Mouse (Mus musculus): ENCODE data around the gene Mbtps1. TPM values are rescaled to one million over a fixed set of nuclear protein-coding genes. Genes with fewer than 3 reads are reported as not detected.

Mbtps1 gene
- polyA plus RNA-seq, 1 experiment from 2014 or later: 147 TPM

DNA sequence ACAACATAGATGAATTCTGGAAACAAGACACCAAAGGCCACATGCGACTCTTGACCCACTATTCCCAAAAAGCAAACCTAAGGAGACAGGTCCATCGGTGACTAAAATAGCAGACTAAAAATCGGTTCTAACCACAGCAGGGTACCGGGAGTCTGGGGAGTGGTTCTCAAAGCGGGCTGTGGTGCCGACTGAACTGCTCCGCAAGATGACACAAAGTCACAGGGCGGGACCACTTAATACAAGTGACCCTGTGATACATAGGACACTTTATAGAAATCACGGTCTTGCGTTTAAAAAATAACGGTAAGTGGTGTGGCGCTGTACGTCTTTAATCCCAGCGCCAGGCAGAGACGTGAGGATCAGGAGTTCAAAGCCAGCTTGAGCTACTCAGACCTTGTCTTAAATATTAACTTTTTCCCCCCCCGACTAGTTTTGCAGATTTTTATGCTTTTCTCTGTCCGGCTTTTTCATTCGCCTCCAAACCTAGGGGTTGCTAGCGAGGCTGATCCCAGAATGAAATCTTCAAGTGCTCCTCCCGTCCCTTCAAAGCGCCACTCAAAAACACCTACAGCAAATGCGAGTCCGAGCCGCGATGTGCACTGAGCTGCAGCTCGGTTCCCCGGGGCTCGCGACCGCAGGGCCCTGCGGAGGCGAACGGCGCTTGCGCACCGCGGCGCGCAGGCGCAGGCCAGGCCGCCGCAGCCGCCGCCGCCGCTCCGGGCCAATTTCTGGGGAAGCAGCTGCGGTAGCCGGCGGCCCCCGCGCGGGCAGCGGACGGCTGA lies 523 bp downstream of the Mbtps1 start:
- peak; percentile 91 for ATAC-seq (ENCODE audit: insufficient number of reproducible peaks, insufficient read depth, low FRiP score, low TSS enrichment)
- Histone ChIP-seq H3K4me3 (peak overlapping the region; percentile 71), H3K27ac (peak overlapping the region; percentile 88), H3K36me3 (peaks cover 4% of the 10 kb centered on the region), H3K27me3 (no peaks in the 10 kb centered on the region), H3K9ac (peak overlapping the region; percentile 74), H3K4me2 (replicated peaks) (peak overlapping the region; percentile 88), H3K9me3 (no peaks in the 10 kb centered on the region), H3K4me1 (peaks cover 16% of the 10 kb centered on the region)
- 2% methylated on average over 53 of the region's 55 CpGs for WGBS

DNA sequence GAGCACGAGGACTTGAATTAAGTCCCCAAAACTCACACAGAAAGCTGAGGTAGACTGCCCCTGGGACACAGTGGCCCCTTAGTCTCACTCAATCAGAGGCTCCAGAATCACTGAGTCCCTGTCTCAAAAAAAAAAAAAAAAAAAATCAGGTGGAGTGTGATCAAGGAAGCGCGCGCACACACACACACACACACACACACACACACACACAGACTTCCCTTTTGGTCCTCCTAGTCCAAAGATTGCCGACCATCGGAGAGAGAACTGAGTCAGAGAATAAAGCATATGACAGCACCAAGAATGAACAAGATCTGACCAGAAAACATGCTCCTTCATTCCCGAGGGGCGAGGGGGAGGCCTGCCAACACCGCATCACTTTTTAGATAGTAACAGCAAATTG lies 1.4 kb downstream of the Mbtps1 start:
- Histone ChIP-seq H3K9me3 (no peaks in the 10 kb centered on the region), H3K27ac (no peak overlapping the region), H3K9ac (peak overlapping the region; percentile 74), H3K36me3 (0 out of 2 replicates have a peak, but pooled peaks cover 2% of the 10 kb centered on the region), H3K4me2 (replicated peaks) (peak overlapping the region; percentile 88), H3K27me3 (no peaks in the 10 kb centered on the region), H3K4me3 (peak overlapping the region; percentile 71), H3K4me1 (peaks cover 21% of the 10 kb centered on the region)
- ATAC-seq (ENCODE audit: insufficient number of reproducible peaks, insufficient read depth, low FRiP score, low TSS enrichment): no peak
- 87% methylated on average over 9 of the region's 9 CpGs for WGBS

DNA sequence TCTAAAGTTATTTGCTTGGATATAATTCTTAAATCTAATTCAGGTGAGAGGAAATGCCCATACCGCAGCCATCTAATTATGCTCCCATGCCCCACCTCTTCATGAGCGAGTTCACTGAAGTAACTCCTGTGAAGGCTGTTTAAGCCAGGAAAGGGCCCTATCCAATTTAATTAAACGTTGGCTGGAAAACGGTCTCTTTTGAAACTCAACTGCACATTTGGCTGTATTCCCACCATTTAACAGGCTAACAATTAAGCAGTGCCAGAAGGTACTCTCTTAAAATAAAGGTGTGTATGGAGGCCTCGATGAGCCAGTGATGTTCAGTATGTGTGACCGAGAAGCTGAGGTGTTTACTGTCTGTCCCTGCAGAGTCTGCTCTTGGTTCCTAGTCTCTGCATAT lies 2.7 kb downstream of the Mbtps1 start:
- WGBS: 86% methylated on average over 6 of the region's 6 CpGs
- Histone ChIP-seq H3K27me3 (no peaks in the 10 kb centered on the region), H3K36me3 (no peaks in the 10 kb centered on the region), H3K4me2 (replicated peaks) (no peak overlapping the region), H3K27ac (no peak overlapping the region), H3K9me3 (no peaks in the 10 kb centered on the region), H3K4me3 (no peak overlapping the region), H3K4me1 (peaks cover 21% of the 10 kb centered on the region), H3K9ac (no peak overlapping the region)
- ATAC-seq (ENCODE audit: insufficient number of reproducible peaks, insufficient read depth, low FRiP score, low TSS enrichment): no peak

DNA sequence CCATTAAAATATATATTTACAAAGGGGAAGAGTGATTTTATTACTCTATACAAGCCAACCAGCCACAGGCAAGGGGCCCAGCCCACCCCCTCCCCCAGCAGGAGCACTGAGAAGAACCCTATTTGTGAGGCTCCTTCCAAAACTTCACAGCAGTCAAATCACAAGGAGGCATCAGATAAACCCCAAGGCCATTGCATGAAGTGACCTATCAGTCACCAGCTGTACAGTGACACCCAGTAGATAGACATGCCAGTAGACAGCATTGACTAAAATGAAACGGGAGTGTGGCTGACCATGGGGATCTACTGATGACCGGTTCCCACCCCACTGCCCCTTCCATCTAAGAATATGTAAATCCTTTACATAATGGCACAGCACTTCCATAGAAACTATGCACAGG lies 5.6 kb downstream of the Mbtps1 start:
- no peak for ATAC-seq (ENCODE audit: insufficient number of reproducible peaks, insufficient read depth, low FRiP score, low TSS enrichment)
- H3K9me3 ChIP-seq: no peaks in the 10 kb centered on the region
- no peaks in the 10 kb centered on the region; the same call in 1 of the 2 replicates for H3K36me3 ChIP-seq
- no peak overlapping the region for H3K4me2 ChIP-seq (replicated peaks)
- no peaks in the 10 kb centered on the region for H3K27me3 ChIP-seq
- 75% methylated on average over 2 of the region's 2 CpGs for WGBS
- H3K4me3 ChIP-seq: no peak overlapping the region
- H3K9ac ChIP-seq: no peak overlapping the region
- H3K4me1 ChIP-seq: peaks cover 21% of the 10 kb centered on the region
- H3K27ac ChIP-seq: no peak overlapping the region

DNA sequence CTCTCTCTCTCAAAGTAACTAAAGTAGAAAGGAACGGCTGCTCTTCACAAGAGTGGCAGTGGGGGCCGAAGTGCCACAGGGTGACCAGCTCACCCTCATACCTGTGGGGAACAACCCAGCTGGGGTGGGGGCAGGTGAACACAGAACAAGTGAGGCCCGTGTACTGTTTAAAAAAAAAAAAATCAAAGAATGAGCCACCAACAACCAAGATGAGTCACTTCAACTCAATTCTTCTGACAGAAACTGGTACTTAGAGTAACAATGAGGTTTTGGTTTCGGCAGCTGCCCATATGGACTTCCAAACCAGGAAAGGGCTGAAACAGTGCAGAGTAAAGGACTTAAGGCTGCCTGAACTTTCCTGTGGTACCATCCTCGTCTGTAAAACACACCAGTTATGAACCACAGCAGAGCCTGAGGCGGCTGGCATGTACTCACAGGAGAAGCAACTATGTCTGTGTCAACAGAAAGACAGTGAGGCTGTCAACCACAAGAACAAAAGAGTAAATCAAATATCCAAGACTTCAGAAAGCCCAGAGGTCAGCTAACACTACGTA lies 9.9 kb downstream of the Mbtps1 start:
- peaks cover 31% of the 10 kb centered on the region for H3K36me3 ChIP-seq
- peaks cover 7% of the 10 kb centered on the region; the same call in 1 of the 2 replicates for H3K4me1 ChIP-seq
- no peak overlapping the region for H3K4me3 ChIP-seq
- no peaks in the 10 kb centered on the region for H3K27me3 ChIP-seq
- ATAC-seq (ENCODE audit: insufficient number of reproducible peaks, insufficient read depth, low FRiP score, low TSS enrichment): no peak
- no peak overlapping the region for H3K4me2 ChIP-seq (replicated peaks)
- no peak overlapping the region for H3K9ac ChIP-seq
- H3K27ac ChIP-seq: no peak overlapping the region
- H3K9me3 ChIP-seq: no peaks in the 10 kb centered on the region
- WGBS: 78% methylated on average over 7 of the region's 7 CpGs

DNA sequence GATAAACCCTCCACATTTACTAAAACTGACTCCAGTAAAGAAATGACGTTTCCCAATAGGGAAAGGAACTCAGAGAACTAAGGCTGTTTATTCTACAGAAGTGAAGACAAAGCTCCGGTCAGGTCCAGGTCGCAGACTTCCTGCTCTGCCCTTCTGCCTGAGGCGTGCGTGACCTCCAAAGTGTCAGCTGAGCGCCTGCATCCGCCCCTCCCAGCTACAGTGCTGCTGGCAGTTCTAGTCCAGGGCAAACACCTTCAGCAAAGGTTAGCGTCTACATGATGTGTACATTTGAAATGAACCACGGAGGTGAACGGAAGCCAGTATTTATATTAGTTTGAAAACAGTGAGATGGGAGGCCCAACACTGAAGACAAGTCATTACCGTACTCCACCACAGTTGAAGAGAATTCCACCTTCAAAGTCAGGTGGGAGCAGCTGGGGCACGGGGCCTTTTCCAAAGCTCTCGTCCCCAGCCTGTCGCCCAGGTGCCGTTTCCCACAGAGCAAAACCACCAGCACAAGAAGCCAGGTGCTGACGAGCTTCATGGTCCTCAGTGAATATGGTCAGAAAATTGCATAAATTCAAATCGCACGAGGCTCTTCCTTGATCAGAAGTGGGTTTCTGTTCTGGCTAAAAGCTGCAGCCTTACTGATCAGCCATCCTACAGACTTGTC lies 11.4 kb downstream of the Mbtps1 start:
- no peaks in the 10 kb centered on the region for H3K27me3 ChIP-seq
- H3K36me3 ChIP-seq: peaks cover 46% of the 10 kb centered on the region
- H3K4me1 ChIP-seq: no peaks in the 10 kb centered on the region
- WGBS: 77% methylated on average over 18 of the region's 18 CpGs
- ATAC-seq (ENCODE audit: insufficient number of reproducible peaks, insufficient read depth, low FRiP score, low TSS enrichment): no peak
- H3K27ac ChIP-seq: no peak overlapping the region
- no peaks in the 10 kb centered on the region for H3K9me3 ChIP-seq
- no peak overlapping the region for H3K4me3 ChIP-seq
- no peak overlapping the region for H3K9ac ChIP-seq
- no peak overlapping the region for H3K4me2 ChIP-seq (replicated peaks)

DNA sequence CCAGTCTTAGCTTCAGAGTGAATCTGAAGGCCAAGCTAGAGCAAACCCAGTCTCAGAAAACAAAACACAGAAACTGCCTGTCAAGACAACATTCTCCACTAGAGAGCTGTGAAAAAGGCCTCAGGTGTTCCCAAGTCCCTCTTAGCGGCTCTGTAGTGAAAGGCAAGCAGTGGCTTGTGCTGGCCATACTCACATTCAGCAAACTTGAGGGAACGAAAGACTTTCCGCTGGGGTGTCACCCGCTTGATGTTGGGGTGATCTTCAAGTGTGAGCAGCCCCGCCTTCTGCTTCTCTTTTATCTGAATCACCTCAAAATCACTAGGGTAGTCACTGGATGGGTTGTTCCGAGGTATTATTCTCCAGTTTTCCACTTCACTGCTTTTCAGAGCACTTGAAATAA lies 12.7 kb downstream of the Mbtps1 start:
- Histone ChIP-seq H3K4me3 (no peak overlapping the region), H3K36me3 (peaks cover 60% of the 10 kb centered on the region)

DNA sequence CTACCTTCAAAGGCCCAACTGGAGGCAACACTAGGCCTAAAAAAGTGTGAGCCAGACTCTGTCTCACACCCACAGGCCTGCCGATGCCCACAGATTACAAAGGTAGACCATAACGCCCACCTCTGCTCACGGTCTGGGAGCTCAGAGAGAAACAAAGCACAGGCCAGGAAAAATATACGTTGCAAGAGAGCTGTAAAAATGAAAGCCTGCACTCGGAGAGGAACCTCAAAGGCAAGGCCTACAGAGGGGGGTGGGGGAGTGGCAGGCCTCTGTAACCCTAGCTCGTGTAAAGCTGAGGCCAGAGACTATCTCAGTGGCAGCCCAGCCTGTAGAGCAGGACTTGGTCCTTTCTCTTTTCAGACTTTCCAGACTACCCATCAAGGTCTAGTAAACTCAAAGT lies 13.4 kb downstream of the Mbtps1 start:
- H3K9me3 ChIP-seq: no peaks in the 10 kb centered on the region

More for the DNA sequence above, 12.7 kb downstream of the Mbtps1 start:
- Histone ChIP-seq H3K4me2 (replicated peaks) (no peak overlapping the region), H3K9ac (no peak overlapping the region), H3K27ac (no peak overlapping the region), H3K27me3 (no peaks in the 10 kb centered on the region), H3K9me3 (no peaks in the 10 kb centered on the region), H3K4me1 (no peaks in the 10 kb centered on the region)
- ATAC-seq (ENCODE audit: insufficient number of reproducible peaks, insufficient read depth, low FRiP score, low TSS enrichment): no peak
- WGBS: 84% methylated on average over 6 of the region's 6 CpGs

DNA sequence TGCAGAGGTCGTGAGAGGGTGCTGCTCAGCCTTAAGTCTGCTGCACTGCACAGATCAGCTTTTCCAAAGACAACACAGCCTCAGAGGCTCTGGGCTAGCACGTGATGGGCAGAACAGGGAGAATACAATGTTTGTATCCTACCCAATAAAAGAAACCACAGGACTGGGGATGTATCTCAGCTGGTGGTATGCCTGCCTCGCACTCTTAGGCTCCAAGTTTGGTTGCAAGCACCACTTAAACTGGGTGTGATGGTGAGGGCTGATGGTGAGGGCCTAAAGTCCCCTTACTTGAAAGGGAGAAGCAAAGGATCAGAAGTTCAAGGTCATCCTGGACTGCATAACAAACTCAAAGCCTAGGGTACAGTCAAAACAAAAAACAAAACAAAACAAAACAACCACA lies 13.9 kb downstream of the Mbtps1 start:
- Histone ChIP-seq H3K4me1 (no peaks in the 10 kb centered on the region), H3K4me3 (no peak overlapping the region), H3K36me3 (peaks cover 71% of the 10 kb centered on the region), H3K27me3 (no peaks in the 10 kb centered on the region), H3K9me3 (no peaks in the 10 kb centered on the region), H3K9ac (no peak overlapping the region), H3K4me2 (replicated peaks) (no peak overlapping the region), H3K27ac (no peak overlapping the region)
- 87% methylated on average over 3 of the region's 3 CpGs for WGBS
- no peak for ATAC-seq (ENCODE audit: insufficient number of reproducible peaks, insufficient read depth, low FRiP score, low TSS enrichment)

More for the DNA sequence above, 13.4 kb downstream of the Mbtps1 start:
- H3K27ac ChIP-seq: no peak overlapping the region
- no peak overlapping the region for H3K4me3 ChIP-seq
- H3K36me3 ChIP-seq: peaks cover 66% of the 10 kb centered on the region
- no peaks in the 10 kb centered on the region for H3K27me3 ChIP-seq
- H3K4me1 ChIP-seq: no peaks in the 10 kb centered on the region
- 80% methylated on average over 6 of the region's 6 CpGs for WGBS
- ATAC-seq (ENCODE audit: insufficient number of reproducible peaks, insufficient read depth, low FRiP score, low TSS enrichment): no peak
- no peak overlapping the region for H3K9ac ChIP-seq
- H3K4me2 ChIP-seq (replicated peaks): no peak overlapping the region

DNA sequence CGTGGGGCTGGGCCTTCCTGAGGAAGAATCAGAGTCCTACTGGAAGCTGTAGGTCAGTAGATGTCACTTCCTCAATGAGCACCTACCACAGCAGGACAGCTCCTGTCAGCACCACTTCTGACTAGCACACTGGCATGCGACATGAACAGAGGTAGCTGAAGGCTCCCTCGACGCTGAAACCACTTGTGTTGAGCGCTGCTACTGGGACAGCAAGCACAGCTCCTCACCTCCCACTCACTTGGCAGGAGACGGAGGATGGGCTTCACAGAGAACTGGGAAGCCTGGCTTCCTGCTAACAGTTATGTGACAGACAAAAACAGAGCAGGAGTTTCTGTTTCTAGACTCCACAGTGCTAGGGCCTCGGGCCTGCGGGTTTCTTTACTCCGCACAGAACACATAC lies 26.6 kb downstream of the Mbtps1 start:
- ATAC-seq (ENCODE audit: insufficient number of reproducible peaks, insufficient read depth, low FRiP score, low TSS enrichment): no peak
- Histone ChIP-seq H3K9ac (no peak overlapping the region), H3K9me3 (no peaks in the 10 kb centered on the region), H3K27ac (no peak overlapping the region), H3K4me3 (no peak overlapping the region), H3K36me3 (peaks cover 96% of the 10 kb centered on the region), H3K27me3 (no peaks in the 10 kb centered on the region), H3K4me1 (no peaks in the 10 kb centered on the region), H3K4me2 (replicated peaks) (no peak overlapping the region)
- 93% methylated on average over 9 of the region's 9 CpGs for WGBS

DNA sequence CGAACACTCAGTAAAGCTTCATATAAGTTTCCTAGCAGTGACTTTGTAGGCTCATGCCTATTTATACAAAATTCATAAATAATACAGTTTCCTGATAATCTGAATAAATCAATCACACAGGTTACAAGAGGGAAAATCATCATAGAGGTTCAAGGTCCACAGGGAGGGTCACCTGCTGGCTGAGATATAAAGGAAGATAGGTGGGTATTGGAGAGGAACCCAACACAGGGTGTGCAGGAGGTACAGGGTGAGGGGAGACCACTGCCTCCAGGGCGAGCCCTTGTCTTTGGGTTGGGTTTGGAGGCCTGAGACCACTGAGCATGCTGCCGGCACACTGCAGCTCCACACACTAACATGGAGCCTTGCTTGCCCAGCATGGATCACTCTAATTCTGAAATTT lies 27.1 kb downstream of the Mbtps1 start:
- Histone ChIP-seq H3K9ac (no peak overlapping the region), H3K36me3 (peaks cover 96% of the 10 kb centered on the region), H3K4me1 (no peaks in the 10 kb centered on the region), H3K27me3 (no peaks in the 10 kb centered on the region), H3K27ac (no peak overlapping the region), H3K4me3 (no peak overlapping the region), H3K4me2 (replicated peaks) (no peak overlapping the region), H3K9me3 (no peaks in the 10 kb centered on the region)
- WGBS: 95% methylated on average over 3 of the region's 3 CpGs
- no peak for ATAC-seq (ENCODE audit: insufficient number of reproducible peaks, insufficient read depth, low FRiP score, low TSS enrichment)

DNA sequence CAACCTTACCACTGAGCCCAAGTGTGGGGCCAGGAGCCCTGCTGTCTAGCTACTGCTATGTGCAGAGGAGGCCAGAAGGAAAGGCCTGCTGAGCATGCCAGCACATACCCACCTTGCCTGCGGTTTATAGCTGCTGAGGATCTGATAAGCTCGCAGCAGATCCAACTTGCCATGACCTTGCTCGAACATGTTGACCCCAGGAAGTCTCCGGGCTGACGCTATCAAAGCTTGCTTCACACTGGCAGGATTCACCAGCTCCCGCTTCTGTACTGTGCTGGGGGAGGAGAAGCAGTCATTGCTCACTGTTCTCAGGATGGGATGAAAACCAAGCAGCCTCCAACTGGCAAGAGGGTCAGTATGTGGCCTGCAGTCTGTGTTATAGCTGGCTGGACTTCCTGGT lies 27.6 kb downstream of the Mbtps1 start:
- 86% methylated on average over 6 of the region's 6 CpGs for WGBS
- no peak overlapping the region for H3K9ac ChIP-seq
- H3K36me3 ChIP-seq: peaks cover 91% of the 10 kb centered on the region

More for the DNA sequence above, 27.6 kb downstream of the Mbtps1 start:
- Histone ChIP-seq H3K27me3 (no peaks in the 10 kb centered on the region), H3K4me1 (no peaks in the 10 kb centered on the region), H3K9me3 (no peaks in the 10 kb centered on the region), H3K4me3 (no peak overlapping the region), H3K27ac (no peak overlapping the region), H3K4me2 (replicated peaks) (no peak overlapping the region)
- ATAC-seq (ENCODE audit: insufficient number of reproducible peaks, insufficient read depth, low FRiP score, low TSS enrichment): no peak

Measured in embryonic facial prominence, embryonic 12.5 days (tissue).